Mouse (Mus musculus) myocyte (in vitro differentiated cells): Measurements from ENCODE around the gene Slc35b1.

ENCODE experiments used
- CEBPB ChIP-seq: IDR thresholded peaks from 2 replicates; pipeline ENCODE4 v1.6.1; 2011; ENCODE audit warnings: mild to moderate bottlenecking, moderate library complexity; ENCODE audit not compliant: poor library complexity, insufficient read depth, severe bottlenecking
- POLR2A ChIP-seq: IDR thresholded peaks from one replicate; pipeline ENCODE4 v1.6.1; 2011; ENCODE audit warnings: low read depth, mild to moderate bottlenecking, control low read depth, moderate library complexity; ENCODE audit not compliant: insufficient read length
- POLR2AphosphoS2 ChIP-seq: IDR thresholded peaks from one replicate; pipeline ENCODE4 v1.6.1; 2011; ENCODE audit warnings: low read depth, control low read depth; ENCODE audit not compliant: insufficient read length
- REST ChIP-seq: IDR thresholded peaks from one replicate; pipeline ENCODE4 v1.6.1; 2011; ENCODE audit warnings: mild to moderate bottlenecking, control low read depth, moderate library complexity; ENCODE audit not compliant: insufficient read depth, insufficient read length
- SRF ChIP-seq: IDR thresholded peaks from one replicate; pipeline ENCODE4 v1.6.1; 2011; ENCODE audit warnings: low read depth; ENCODE audit not compliant: control insufficient read depth, insufficient read length
- TCF3 ChIP-seq: IDR thresholded peaks from one replicate; pipeline ENCODE4 v1.6.1; 2011; ENCODE audit warnings: low read depth, control low read depth; ENCODE audit not compliant: insufficient read length
- USF1 ChIP-seq: IDR thresholded peaks from one replicate; pipeline ENCODE4 v1.6.1; 2011; ENCODE audit warnings: low read depth, mild to moderate bottlenecking, control low read depth, moderate library complexity

GRCm38 (mm10) chr11:95399520-95400020, 15.1 kb downstream of the Slc35b1 start:
- TF ChIP-seq POLR2AphosphoS2 (no peak), POLR2A (no peak), SRF (no peak), USF1 (no peak), CEBPB (no peak), REST (no peak), TCF3 (no peak)
